Mouse (Mus musculus) cerebellum, adult 9-10 months (tissue): ENCODE results near the gene Sipa1l3.

Experiments
- DNase-seq: peaks from one replicate; pipeline ENCODE4 v3.0.0; 2022

Gene Sipa1l3

GRCm38 (mm10) chr7:29441151-29441550 lies 77.3 kb downstream of the Sipa1l3 start:
- DNase-seq = no peak

- DNase-seq = no peak
Observed at GRCm38 (mm10) chr7:29438655-29439282, 79.7 kb downstream of the Sipa1l3 start.

GRCm38 (mm10) chr7:29438204-29438603 lies 80.2 kb downstream of the Sipa1l3 start:
- DNase-seq = no peak

GRCm38 (mm10) chr7:29437072-29437471 lies 81.4 kb downstream of the Sipa1l3 start:
- no peak for DNase-seq

- no peak for DNase-seq
Observed at GRCm38 (mm10) chr7:29434313-29435035, 84.0 kb downstream of the Sipa1l3 start.

GRCm38 (mm10) chr7:29433725-29434124 lies 84.7 kb downstream of the Sipa1l3 start:
- no peak for DNase-seq

GRCm38 (mm10) chr7:29432947-29433553 lies 85.4 kb downstream of the Sipa1l3 start:
- no peak for DNase-seq

GRCm38 (mm10) chr7:29432180-29432946 lies 86.1 kb downstream of the Sipa1l3 start:
- DNase-seq = no peak

- no peak for DNase-seq
Observed at GRCm38 (mm10) chr7:29430739-29431211, 87.7 kb downstream of the Sipa1l3 start.

- no peak for DNase-seq
Observed at GRCm38 (mm10) chr7:29426056-29426455, 92.4 kb downstream of the Sipa1l3 start.

- no peak for DNase-seq
Observed at GRCm38 (mm10) chr7:29425413-29425827, 93.0 kb downstream of the Sipa1l3 start.

GRCm38 (mm10) chr7:29424690-29425089 lies 93.8 kb downstream of the Sipa1l3 start:
- DNase-seq = no peak

GRCm38 (mm10) chr7:29421909-29422244 lies 96.6 kb downstream of the Sipa1l3 start:
- no peak for DNase-seq

- DNase-seq = no peak
Observed at GRCm38 (mm10) chr7:29421240-29421908, 97.1 kb downstream of the Sipa1l3 start.

- no peak for DNase-seq
Observed at GRCm38 (mm10) chr7:29419836-29420235, 98.6 kb downstream of the Sipa1l3 start.

- no peak for DNase-seq
Observed at GRCm38 (mm10) chr7:29418231-29418630, 100.2 kb downstream of the Sipa1l3 start.

- DNase-seq = no peak
Observed at GRCm38 (mm10) chr7:29417332-29418069, 100.9 kb downstream of the Sipa1l3 start.

- no peak for DNase-seq
Observed at GRCm38 (mm10) chr7:29416906-29417305, 101.5 kb downstream of the Sipa1l3 start.

GRCm38 (mm10) chr7:29411838-29412580 lies 106.4 kb downstream of the Sipa1l3 start:
- DNase-seq = no peak

GRCm38 (mm10) chr7:29411216-29411816 lies 107.1 kb downstream of the Sipa1l3 start:
- no peak for DNase-seq

GRCm38 (mm10) chr7:29410402-29410801 lies 108.0 kb downstream of the Sipa1l3 start:
- no peak for DNase-seq
